Mouse (Mus musculus): Measurements from ENCODE around the gene Atp5d.

Gene Atp5d

GRCm38 (mm10) chr10:80172527-80173292 lies 34.3 kb downstream of the Atp5d start, which contains the start of gene 1600002K03Rik:
Gene 1600002K03Rik (plus strand): TSS chr10:80172944.
- peaks cover 5% of the 10 kb centered on the region for H3K27me3 ChIP-seq (ENCODE audit: insufficient read depth, low read length)
- H3K4me1 ChIP-seq (replicated peaks; ENCODE audit: low read depth, low read length) = peaks cover 64% of the 10 kb centered on the region
- H3K9me3 ChIP-seq (ENCODE audit: low read length) = no peaks in the 10 kb centered on the region
- peak within 1 kb of the TSS; percentile 83 for H3K4me3 ChIP-seq (replicated peaks; ENCODE audit: low read length)
- peaks cover 57% of the 10 kb centered on the region for H3K36me3 ChIP-seq (ENCODE audit: insufficient read depth, low read length)
- TF ChIP-seq CTCF (conservative IDR thresholded peaks at IDR 0.05; ENCODE audit: low read length) = no peak
- TF ChIP-seq NANOG (IDR thresholded peaks at IDR 0.05; ENCODE audit: borderline replicate concordance, low read length) = no peak
- TF ChIP-seq POU5F1 (IDR thresholded peaks at IDR 0.05; ENCODE audit: borderline replicate concordance, low read length) = no peak

- TF ChIP-seq POU5F1 (IDR thresholded peaks at IDR 0.05; ENCODE audit: borderline replicate concordance, low read length) (no peak), CTCF (conservative IDR thresholded peaks at IDR 0.05; ENCODE audit: low read length) (no peak), NANOG (IDR thresholded peaks at IDR 0.05; ENCODE audit: borderline replicate concordance, low read length) (no peak)
- peaks cover 70% of the 10 kb centered on the region for H3K4me1 ChIP-seq (replicated peaks; ENCODE audit: low read depth, low read length)
- no peaks in the 10 kb centered on the region for H3K9me3 ChIP-seq (ENCODE audit: low read length)
- H3K36me3 ChIP-seq (ENCODE audit: insufficient read depth, low read length) = peaks cover 57% of the 10 kb centered on the region
- peak overlapping the region; percentile 83 for H3K4me3 ChIP-seq (replicated peaks; ENCODE audit: low read length)
- peaks cover 12% of the 10 kb centered on the region for H3K27me3 ChIP-seq (ENCODE audit: insufficient read depth, low read length)
Observed at GRCm38 (mm10) chr10:80173358-80173757, 34.9 kb downstream of the Atp5d start.

- Histone ChIP-seq H3K36me3 (ENCODE audit: insufficient read depth, low read length) (peaks cover 52% of the 10 kb centered on the region), H3K9me3 (ENCODE audit: low read length) (no peaks in the 10 kb centered on the region), H3K27me3 (ENCODE audit: insufficient read depth, low read length) (peaks cover 16% of the 10 kb centered on the region), H3K4me3 (replicated peaks; ENCODE audit: low read length) (no peak overlapping the region; the same call in 1 of the 2 replicates), H3K4me1 (replicated peaks; ENCODE audit: low read depth, low read length) (peaks cover 71% of the 10 kb centered on the region)
- TF ChIP-seq CTCF (conservative IDR thresholded peaks at IDR 0.05; ENCODE audit: low read length) = no peak
- TF ChIP-seq NANOG (IDR thresholded peaks at IDR 0.05; ENCODE audit: borderline replicate concordance, low read length) = no peak
Observed at GRCm38 (mm10) chr10:80173955-80174640, 35.7 kb downstream of the Atp5d start.

GRCm38 (mm10) chr10:80174705-80175104 lies 36.3 kb downstream of the Atp5d start:
- Histone ChIP-seq H3K4me3 (replicated peaks; ENCODE audit: low read length) (no peak overlapping the region), H3K9me3 (ENCODE audit: low read length) (no peaks in the 10 kb centered on the region), H3K36me3 (ENCODE audit: insufficient read depth, low read length) (peaks cover 46% of the 10 kb centered on the region), H3K27me3 (ENCODE audit: insufficient read depth, low read length) (peaks cover 17% of the 10 kb centered on the region), H3K4me1 (replicated peaks; ENCODE audit: low read depth, low read length) (peaks cover 66% of the 10 kb centered on the region)
- TF ChIP-seq POU5F1 (IDR thresholded peaks at IDR 0.05; ENCODE audit: borderline replicate concordance, low read length) = no peak
- no peak for TF ChIP-seq NANOG (IDR thresholded peaks at IDR 0.05; ENCODE audit: borderline replicate concordance, low read length)
- TF ChIP-seq CTCF (conservative IDR thresholded peaks at IDR 0.05; ENCODE audit: low read length) = peak; percentile 44

GRCm38 (mm10) chr10:80175536-80176269 lies 37.3 kb downstream of the Atp5d start:
- TF ChIP-seq NANOG (IDR thresholded peaks at IDR 0.05; ENCODE audit: borderline replicate concordance, low read length) = no peak
- TF ChIP-seq CTCF (conservative IDR thresholded peaks at IDR 0.05; ENCODE audit: low read length) = peak; percentile 54
- Histone ChIP-seq H3K4me1 (replicated peaks; ENCODE audit: low read depth, low read length) (peaks cover 65% of the 10 kb centered on the region), H3K36me3 (ENCODE audit: insufficient read depth, low read length) (peaks cover 36% of the 10 kb centered on the region), H3K4me3 (replicated peaks; ENCODE audit: low read length) (no peak overlapping the region), H3K27me3 (ENCODE audit: insufficient read depth, low read length) (peaks cover 27% of the 10 kb centered on the region), H3K9me3 (ENCODE audit: low read length) (no peaks in the 10 kb centered on the region)

- Histone ChIP-seq H3K9me3 (ENCODE audit: low read length) (no peaks in the 10 kb centered on the region), H3K4me3 (replicated peaks; ENCODE audit: low read length) (no peak overlapping the region), H3K36me3 (ENCODE audit: insufficient read depth, low read length) (peaks cover 30% of the 10 kb centered on the region), H3K4me1 (replicated peaks; ENCODE audit: low read depth, low read length) (peaks cover 59% of the 10 kb centered on the region), H3K27me3 (ENCODE audit: insufficient read depth, low read length) (peaks cover 34% of the 10 kb centered on the region)
- TF ChIP-seq POU5F1 (IDR thresholded peaks at IDR 0.05; ENCODE audit: borderline replicate concordance, low read length) (no peak), NANOG (IDR thresholded peaks at IDR 0.05; ENCODE audit: borderline replicate concordance, low read length) (no peak), CTCF (conservative IDR thresholded peaks at IDR 0.05; ENCODE audit: low read length) (no peak)
Observed at GRCm38 (mm10) chr10:80176270-80176834, 37.9 kb downstream of the Atp5d start.

- TF ChIP-seq POU5F1 (IDR thresholded peaks at IDR 0.05; ENCODE audit: borderline replicate concordance, low read length) (no peak), CTCF (conservative IDR thresholded peaks at IDR 0.05; ENCODE audit: low read length) (no peak), NANOG (IDR thresholded peaks at IDR 0.05; ENCODE audit: borderline replicate concordance, low read length) (no peak)
Observed at GRCm38 (mm10) chr10:80177441-80178279, 39.2 kb downstream of the Atp5d start.

More at GRCm38 (mm10) chr10:80177441-80178279, 39.2 kb downstream of the Atp5d start:
- Histone ChIP-seq H3K4me3 (replicated peaks; ENCODE audit: low read length) (no peak overlapping the region), H3K9me3 (ENCODE audit: low read length) (no peaks in the 10 kb centered on the region), H3K4me1 (replicated peaks; ENCODE audit: low read depth, low read length) (peaks cover 55% of the 10 kb centered on the region), H3K36me3 (ENCODE audit: insufficient read depth, low read length) (peaks cover 18% of the 10 kb centered on the region; the same call in 1 of the 2 replicates), H3K27me3 (ENCODE audit: insufficient read depth, low read length) (peaks cover 47% of the 10 kb centered on the region)

Measured in E14TG2a.4 (cell line).